ENCODE assay signal across 28 mouse cellular contexts in genomic region chr19:49372921-49373320, GRCm38 (mm10).
"Had no signal": no experiment of that assay in that cellular context is flagged by ENCODE, and none has a peak within 500 bp of the region (broad histone marks: within the 10 kb centered on the region; RNA-seq: fewer than 3 reads in every experiment).

No protein-coding gene starts in this region.

- H3K9ac ChIP-seq: limb, embryonic 12.5 days; limb, embryonic 13.5 days; limb, embryonic 15.5 days; liver, embryonic 12.5 days; liver, embryonic 13.5 days; liver, embryonic 14.5 days; liver, embryonic 15.5 days; liver, postnatal 0 days; lung, embryonic 14.5 days; lung, embryonic 15.5 days; midbrain, embryonic 12.5 days; midbrain, embryonic 13.5 days; midbrain, embryonic 15.5 days; neural tube, embryonic 12.5 days had no signal

- DNase-seq: left cerebral cortex, postnatal 4 days; liver, embryonic 13.5 days; liver, postnatal 0 days; lung, adult 18-20 months; lung, adult 2 months; lung, embryonic 14.5 days; lung, postnatal 10 days; lung, postnatal 14 days; lung, postnatal 36 days; lung, postnatal 4 days; midbrain, embryonic 14.5 days had no signal

- H3K27ac ChIP-seq: left cerebral cortex, adult 2 months; limb, embryonic 10.5 days; limb, embryonic 12.5 days; limb, embryonic 13.5 days; limb, embryonic 15.5 days; liver, embryonic 12.5 days; liver, embryonic 13.5 days; liver, embryonic 14.5 days; liver, embryonic 15.5 days; lung, embryonic 15.5 days; macrophage; midbrain, embryonic 10.5 days; midbrain, embryonic 12.5 days; midbrain, embryonic 13.5 days; midbrain, embryonic 15.5 days; neural tube, embryonic 12.5 days had no signal

- H3K4me1 ChIP-seq: limb, embryonic 10.5 days; limb, embryonic 12.5 days; limb, embryonic 13.5 days; limb, embryonic 15.5 days; liver, embryonic 12.5 days; liver, embryonic 13.5 days; liver, embryonic 15.5 days; lung, embryonic 15.5 days; megakaryocyte, embryonic 14.5 days; midbrain, embryonic 10.5 days; midbrain, embryonic 12.5 days; midbrain, embryonic 13.5 days; midbrain, embryonic 15.5 days; neural tube, embryonic 12.5 days had no signal

- H3K4me3 ChIP-seq: left cerebral cortex, adult 2 months; limb, embryonic 10.5 days; limb, embryonic 12.5 days; limb, embryonic 13.5 days; limb, embryonic 15.5 days; liver, embryonic 12.5 days; liver, embryonic 13.5 days; liver, embryonic 15.5 days; lung, embryonic 15.5 days; megakaryocyte, embryonic 14.5 days; midbrain, embryonic 10.5 days; midbrain, embryonic 12.5 days; midbrain, embryonic 13.5 days; midbrain, embryonic 15.5 days; myocyte; neural tube, embryonic 12.5 days had no signal

- H3K36me3 ChIP-seq: limb, embryonic 10.5 days; limb, embryonic 12.5 days; limb, embryonic 13.5 days; limb, embryonic 15.5 days; liver, embryonic 12.5 days; liver, embryonic 13.5 days; liver, embryonic 15.5 days; lung, embryonic 15.5 days; midbrain, embryonic 10.5 days; midbrain, embryonic 12.5 days; midbrain, embryonic 13.5 days; midbrain, embryonic 15.5 days; neural tube, embryonic 12.5 days had no signal

- H3K27me3 ChIP-seq: limb, embryonic 12.5 days; limb, embryonic 13.5 days; limb, embryonic 15.5 days; liver, embryonic 12.5 days; liver, embryonic 13.5 days; liver, embryonic 15.5 days; lung, embryonic 15.5 days; megakaryocyte, embryonic 14.5 days; midbrain, embryonic 12.5 days; midbrain, embryonic 13.5 days; midbrain, embryonic 15.5 days; neural tube, embryonic 12.5 days had no signal
